Comparison of ENCODE assay signal across 12 mouse cellular contexts in genomic region chr7:3707568-3708413, GRCm38 (mm10). TPM values are rescaled to one million over a fixed set of nuclear protein-coding genes. Genes with fewer than 3 reads are reported as not detected.
DNase-seq lines count a peak whose midpoint lies in the region; ATAC-seq and TF ChIP-seq lines count a peak whose summit lies in the region.
"Had no signal": no experiment of that assay in that cellular context is flagged by ENCODE, and none has a peak within 500 bp of the region (broad histone marks: within the 10 kb centered on the region; RNA-seq: fewer than 3 reads in every experiment).

No protein-coding gene starts in this region.

- H3K9ac ChIP-seq in neural tube, embryonic 15.5 days (replicated peaks) = no peak overlapping the region
- no peak overlapping the region for H3K9ac ChIP-seq in midbrain, embryonic 16.5 days (ENCODE audit: low read depth, low read length)

- no peak overlapping the region for H3K27ac ChIP-seq in neural tube, embryonic 15.5 days (replicated peaks)
- H3K27ac ChIP-seq in embryonic fibroblast, embryonic 13.5 days (ENCODE audit: insufficient read depth, low read length) = 0 out of 2 replicates have a peak overlapping the region, but pooled peaks have one; percentile 8
- H3K27ac ChIP-seq in midbrain, embryonic 16.5 days (ENCODE audit: low read length) = no peak overlapping the region
- H3K27ac ChIP-seq: limb, embryonic 13.5 days had no signal

- H3K9me3 ChIP-seq in neural tube, embryonic 15.5 days (replicated peaks) = no peaks in the 10 kb centered on the region
- no peaks in the 10 kb centered on the region for H3K9me3 ChIP-seq in midbrain, embryonic 16.5 days (replicated peaks; ENCODE audit: control insufficient read depth, low read length, poor library complexity, severe bottlenecking)
- H3K9me3 ChIP-seq: limb, embryonic 13.5 days had no signal

- 23% methylated on average over 7 of the region's 7 CpGs for WGBS in neural tube, embryonic 15.5 days
- 24% methylated on average over 7 of the region's 7 CpGs for WGBS in midbrain, embryonic 16.5 days

- H3K36me3 ChIP-seq in neural tube, embryonic 15.5 days = peaks cover 22% of the 10 kb centered on the region
- H3K36me3 ChIP-seq in midbrain, embryonic 16.5 days (ENCODE audit: control insufficient read depth, insufficient read depth, low read length) = peaks cover 13% of the 10 kb centered on the region

- H3K4me2 ChIP-seq in neural tube, embryonic 15.5 days = no peak overlapping the region
- no peak overlapping the region for H3K4me2 ChIP-seq in midbrain, embryonic 16.5 days (ENCODE audit: low read length)

- ATAC-seq in neural tube, embryonic 15.5 days (ENCODE audit: low FRiP score) = no peak
- no peak for ATAC-seq in midbrain, embryonic 16.5 days

- no peaks in the 10 kb centered on the region for H3K27me3 ChIP-seq in neural tube, embryonic 15.5 days (replicated peaks)
- H3K27me3 ChIP-seq in midbrain, embryonic 16.5 days (ENCODE audit: control insufficient read depth, insufficient read depth, low read depth, low read length) = no peaks in the 10 kb centered on the region
- H3K27me3 ChIP-seq: limb, embryonic 13.5 days had no signal

- TF ChIP-seq CTCF in embryonic fibroblast, embryonic 13.5 days (IDR thresholded peaks at IDR 0.05; ENCODE audit: borderline replicate concordance, insufficient read depth, low read length) = no peak

- no peak overlapping the region for H3K4me3 ChIP-seq in neural tube, embryonic 15.5 days (replicated peaks)
- no peak overlapping the region for H3K4me3 ChIP-seq in embryonic fibroblast, embryonic 13.5 days (ENCODE audit: insufficient read depth, low read length)
- no peak overlapping the region for H3K4me3 ChIP-seq in midbrain, embryonic 16.5 days (ENCODE audit: low read depth, low read length)
- H3K4me3 ChIP-seq: limb, embryonic 13.5 days had no signal

- peak; percentile 64; the same call in 1 of the 2 replicates for TF ChIP-seq POLR2A in embryonic fibroblast, embryonic 13.5 days (IDR thresholded peaks at IDR 0.05; ENCODE audit: low read depth, low read length)

- peak; percentile 48 for DNase-seq in neural tube, embryonic 10.5 days (ENCODE audit: extremely low spot score, low spot score)
- DNase-seq in R1 (ENCODE audit: low read depth, low spot score) = peak; percentile 73
- DNase-seq in naive thymus-derived CD4-positive, alpha-beta T cell, adult 2 months (ENCODE audit: low read depth) = peak; percentile 34
- no peak for DNase-seq in cerebellum, postnatal 10 days
- DNase-seq in adrenal gland, adult 18-20 months (ENCODE audit: low spot score in 2 of 2) = no peak
- DNase-seq: cerebellum, adult 8-10 months; kidney, adult 8-10 months; thymus, adult 18-20 months had no signal

- H3K4me1 ChIP-seq in neural tube, embryonic 15.5 days = peaks cover 23% of the 10 kb centered on the region
- peaks cover 5% of the 10 kb centered on the region for H3K4me1 ChIP-seq in embryonic fibroblast, embryonic 13.5 days (ENCODE audit: control insufficient read depth, insufficient read depth, low read length)
- peaks cover 25% of the 10 kb centered on the region for H3K4me1 ChIP-seq in midbrain, embryonic 16.5 days (ENCODE audit: control insufficient read depth, insufficient read depth, low read length)

RNA-seq across cellular contexts. Expression of gene Rps9, which starts 4.0 kb away (rescaled TPM):
- 710 and 932 TPM in 2 replicates for polyA plus RNA-seq in neural tube, embryonic 15.5 days (2015; fragmentation: Nextera tagmentation; extraction: Ambion mirVana)
- polyA plus RNA-seq in embryonic fibroblast, embryonic 13.5 days (2011; ENCODE audit: insufficient read length, low read depth, missing spikeins) = 1,255 and 1,395 TPM in 2 replicates
- 646 and 689 TPM in 2 replicates for polyA plus RNA-seq in midbrain, embryonic 16.5 days (2015; fragmentation: Nextera tagmentation; extraction: Ambion mirVana)
- total RNA-seq in adrenal gland, adult 18-20 months (2021) = 100 to 1,000 TPM; 858 to 933 TPM

RNA-seq across cellular contexts. Expression of gene Pirb, which starts 12.4 kb away (rescaled TPM):
- polyA plus RNA-seq in neural tube, embryonic 15.5 days (2015; fragmentation: Nextera tagmentation; extraction: Ambion mirVana) = 0.51 and 0.83 TPM in 2 replicates
- polyA plus RNA-seq in embryonic fibroblast, embryonic 13.5 days (2011; ENCODE audit: insufficient read length, low read depth, missing spikeins) = 0.79 TPM in 1 of 2 replicates, not detected in the other
- polyA plus RNA-seq in midbrain, embryonic 16.5 days (2015; fragmentation: Nextera tagmentation; extraction: Ambion mirVana) = 0.23 and 0.31 TPM in 2 replicates
- 1 to 10 TPM; 3.0 to 5.6 TPM for total RNA-seq in adrenal gland, adult 18-20 months (2021)

RNA-seq across cellular contexts. Expression of gene Mboat7, which starts 14.5 kb away (rescaled TPM):
- 105 and 110 TPM in 2 replicates for polyA plus RNA-seq in neural tube, embryonic 15.5 days (2015; fragmentation: Nextera tagmentation; extraction: Ambion mirVana)
- polyA plus RNA-seq in embryonic fibroblast, embryonic 13.5 days (2011; ENCODE audit: insufficient read length, low read depth, missing spikeins) = 82.2 and 94.6 TPM in 2 replicates
- 102 and 118 TPM in 2 replicates for polyA plus RNA-seq in midbrain, embryonic 16.5 days (2015; fragmentation: Nextera tagmentation; extraction: Ambion mirVana)
- 10 to 100 TPM; 61.3 to 82.9 TPM for total RNA-seq in adrenal gland, adult 18-20 months (2021)

RNA-seq across cellular contexts. Expression of gene Tsen34, which starts 15.1 kb away (rescaled TPM):
- polyA plus RNA-seq in neural tube, embryonic 15.5 days (2015; fragmentation: Nextera tagmentation; extraction: Ambion mirVana) = 285 and 295 TPM in 2 replicates
- polyA plus RNA-seq in embryonic fibroblast, embryonic 13.5 days (2011; ENCODE audit: insufficient read length, low read depth, missing spikeins) = 81.5 and 85.6 TPM in 2 replicates
- polyA plus RNA-seq in midbrain, embryonic 16.5 days (2015; fragmentation: Nextera tagmentation; extraction: Ambion mirVana) = 262 and 285 TPM in 2 replicates
- total RNA-seq in adrenal gland, adult 18-20 months (2021) = 100 to 1,000 TPM in 1 of 2 experiments, 10 to 100 TPM in 1; 87.7 to 105 TPM

RNA-seq across cellular contexts. Expression of gene Tmc4, which starts 30.4 kb away (rescaled TPM):
- 5.6 and 17.2 TPM in 2 replicates for polyA plus RNA-seq in neural tube, embryonic 15.5 days (2015; fragmentation: Nextera tagmentation; extraction: Ambion mirVana)
- 10.5 and 10.7 TPM in 2 replicates for polyA plus RNA-seq in embryonic fibroblast, embryonic 13.5 days (2011; ENCODE audit: insufficient read length, low read depth, missing spikeins)
- polyA plus RNA-seq in midbrain, embryonic 16.5 days (2015; fragmentation: Nextera tagmentation; extraction: Ambion mirVana) = 4.5 and 4.9 TPM in 2 replicates
- total RNA-seq in adrenal gland, adult 18-20 months (2021) = 10 to 100 TPM; 11.0 to 12.9 TPM

Comparison
In these comparisons a context has a peak if more than half of its experiments do, and no peak if none do; other contexts are left out.
1. DNase-seq: peak in neural tube, embryonic 10.5 days (single experiment), R1 (single experiment) and naive thymus-derived CD4-positive, alpha-beta T cell, adult 2 months (single experiment); none in cerebellum, postnatal 10 days (0 of 2) and adrenal gland, adult 18-20 months (0 of 2).